Mouse (Mus musculus) monocyte, adult 5-6 weeks (primary cell): Measurements from ENCODE around the gene Ide. TPM values are rescaled to one million over a fixed set of nuclear protein-coding genes. Genes with fewer than 3 reads are reported as not detected.
A peak's percentile ranks its signal among the peaks of the same experiment; 100 is the strongest.

ENCODE experiments used
- ATAC-seq: fragments of 153-309, 156-312 bp; replicated peaks from 2 replicates; pipeline ENCODE4 v1.8.0; 2017; ENCODE audit warnings: mild to moderate bottlenecking; ENCODE audit not compliant: low TSS enrichment, insufficient number of reproducible peaks, severe bottlenecking, poor library complexity, low FRiP score
- total RNA-seq: library from RNA; stranded (forward); fragments of 200-1000, 200-491, 200-594 nt; gene quantifications from 3 replicates; pipeline ENCODE4 v1.2.3, GENCODE M21; 2017

Ide gene
- total RNA-seq, 1 experiment from 2014 or later, result 41.3 TPM

- ATAC-seq, result no peak
Observed at GRCm38 (mm10) chr19:37284775-37285174, 52.9 kb downstream of the Ide start.

GRCm38 (mm10) chr19:37283166-37283565 is 54.5 kb downstream of the Ide start:
- ATAC-seq, result no peak

- no peak for ATAC-seq
Observed at GRCm38 (mm10) chr19:37281710-37282109, 55.9 kb downstream of the Ide start.

GRCm38 (mm10) chr19:37279194-37279593 is 58.5 kb downstream of the Ide start:
- ATAC-seq, result no peak

GRCm38 (mm10) chr19:37275555-37275954 is 62.1 kb downstream of the Ide start:
- no peak for ATAC-seq

GRCm38 (mm10) chr19:37269106-37269505 is 68.5 kb downstream of the Ide start:
- ATAC-seq, result no peak

- ATAC-seq, result peak; percentile 85
Observed at GRCm38 (mm10) chr19:37265333-37266103, 72.1 kb downstream of the Ide start.

GRCm38 (mm10) chr19:37263943-37264897 is 73.4 kb downstream of the Ide start:
- ATAC-seq, result no peak

GRCm38 (mm10) chr19:37263566-37263942 is 74.1 kb downstream of the Ide start:
- no peak for ATAC-seq

- no peak for ATAC-seq
Observed at GRCm38 (mm10) chr19:37262389-37262788, 75.3 kb downstream of the Ide start.

GRCm38 (mm10) chr19:37255321-37255720 is 82.3 kb downstream of the Ide start:
- no peak for ATAC-seq

GRCm38 (mm10) chr19:37252104-37252503 is 85.5 kb downstream of the Ide start:
- ATAC-seq, result no peak

- no peak for ATAC-seq
Observed at GRCm38 (mm10) chr19:37248199-37248598, 89.5 kb downstream of the Ide start.

- no peak for ATAC-seq
Observed at GRCm38 (mm10) chr19:37246859-37247258, 90.8 kb downstream of the Ide start.

- ATAC-seq, result no peak
Observed at GRCm38 (mm10) chr19:37242707-37243106, 94.9 kb downstream of the Ide start.

GRCm38 (mm10) chr19:37241201-37241600 is 96.5 kb downstream of the Ide start:
- no peak for ATAC-seq

GRCm38 (mm10) chr19:37239096-37239495 is 98.6 kb downstream of the Ide start:
- no peak for ATAC-seq

GRCm38 (mm10) chr19:37238651-37239050 is 99.0 kb downstream of the Ide start:
- ATAC-seq, result no peak

- ATAC-seq, result no peak
Observed at GRCm38 (mm10) chr19:37237712-37238437, 99.8 kb downstream of the Ide start.
